Mouse (Mus musculus): ENCODE data around the gene Flvcr1. TPM values are rescaled to one million over a fixed set of nuclear protein-coding genes. Genes with fewer than 3 reads are reported as not detected.

Gene Flvcr1
- total RNA-seq (2021): 10 to 100 TPM; 20.1 to 26.2 TPM
- long read RNA-seq, full-length matches to known transcripts: 3 of 4 reads
- long read RNA-seq, partial matches to known transcripts: 0 of 4 reads
- long read RNA-seq, other reads (novel, unspliced or antisense): 1 of 4 reads

GRCm38 (mm10) chr1:191026021-191026713 lies at the start of gene Flvcr1:
Gene Flvcr1, minus strand, starts transcription at chr1:191026158.
- peak; percentile 97 to 98 for DNase-seq (ENCODE audit: low spot score in 2 of 2)

GRCm38 (mm10) chr1:191075199-191075883 lies 49.4 kb upstream of the Flvcr1 start:
- DNase-seq (ENCODE audit: low spot score in 2 of 2): peak; percentile 48 to 72

- no peak for DNase-seq (ENCODE audit: low spot score in 2 of 2)
Measured at GRCm38 (mm10) chr1:191073486-191073885, 47.5 kb upstream of the Flvcr1 start.

- DNase-seq (ENCODE audit: low spot score in 2 of 2): peak in 1 of 2 experiments; percentile 38
Measured at GRCm38 (mm10) chr1:191073001-191073400, 47.0 kb upstream of the Flvcr1 start.

GRCm38 (mm10) chr1:191072329-191072913 lies 46.5 kb upstream of the Flvcr1 start:
- DNase-seq (ENCODE audit: low spot score in 2 of 2): no peak

GRCm38 (mm10) chr1:191071613-191072012 lies 45.7 kb upstream of the Flvcr1 start:
- no peak for DNase-seq (ENCODE audit: low spot score in 2 of 2)

- no peak for DNase-seq (ENCODE audit: low spot score in 2 of 2)
Measured at GRCm38 (mm10) chr1:191070259-191070658, 44.3 kb upstream of the Flvcr1 start.

- peak in 1 of 2 experiments; percentile 16 for DNase-seq (ENCODE audit: low spot score in 2 of 2)
Measured at GRCm38 (mm10) chr1:191068377-191068776, 42.4 kb upstream of the Flvcr1 start.

GRCm38 (mm10) chr1:191065188-191065587 lies 39.2 kb upstream of the Flvcr1 start:
- DNase-seq (ENCODE audit: low spot score in 2 of 2): no peak

GRCm38 (mm10) chr1:191064535-191064934 lies 38.6 kb upstream of the Flvcr1 start:
- no peak for DNase-seq (ENCODE audit: low spot score in 2 of 2)

- DNase-seq (ENCODE audit: low spot score in 2 of 2): no peak
Measured at GRCm38 (mm10) chr1:191063700-191064099, 37.7 kb upstream of the Flvcr1 start.

GRCm38 (mm10) chr1:191062781-191063485 lies 37.0 kb upstream of the Flvcr1 start, which contains the start of the genes Tatdn3 and Nsl1:
Gene Tatdn3, minus strand, starts transcription at chr1:191062932.
Gene Nsl1, plus strand, starts transcription at chr1:191063012.
- peak; percentile 98 to 99 for DNase-seq (ENCODE audit: low spot score in 2 of 2)

GRCm38 (mm10) chr1:191062241-191062780 lies 36.4 kb upstream of the Flvcr1 start:
- no peak for DNase-seq (ENCODE audit: low spot score in 2 of 2)

- no peak for DNase-seq (ENCODE audit: low spot score in 2 of 2)
Measured at GRCm38 (mm10) chr1:191057461-191057860, 31.5 kb upstream of the Flvcr1 start.

GRCm38 (mm10) chr1:191055533-191055873 lies 29.5 kb upstream of the Flvcr1 start:
- no peak for DNase-seq (ENCODE audit: low spot score in 2 of 2)

- DNase-seq (ENCODE audit: low spot score in 2 of 2): no peak
Measured at GRCm38 (mm10) chr1:191054870-191055532, 29.0 kb upstream of the Flvcr1 start.

- no peak for DNase-seq (ENCODE audit: low spot score in 2 of 2)
Measured at GRCm38 (mm10) chr1:191053555-191053954, 27.6 kb upstream of the Flvcr1 start.

GRCm38 (mm10) chr1:191046231-191046824 lies 20.4 kb upstream of the Flvcr1 start:
- no peak for DNase-seq (ENCODE audit: low spot score in 2 of 2)

GRCm38 (mm10) chr1:191045264-191045663 lies 19.3 kb upstream of the Flvcr1 start:
- no peak for DNase-seq (ENCODE audit: low spot score in 2 of 2)

GRCm38 (mm10) chr1:191042688-191043087 lies 16.7 kb upstream of the Flvcr1 start:
- DNase-seq (ENCODE audit: low spot score in 2 of 2): no peak
